ENCODE assay signal across 28 mouse cellular contexts in the genomic region with DNA sequence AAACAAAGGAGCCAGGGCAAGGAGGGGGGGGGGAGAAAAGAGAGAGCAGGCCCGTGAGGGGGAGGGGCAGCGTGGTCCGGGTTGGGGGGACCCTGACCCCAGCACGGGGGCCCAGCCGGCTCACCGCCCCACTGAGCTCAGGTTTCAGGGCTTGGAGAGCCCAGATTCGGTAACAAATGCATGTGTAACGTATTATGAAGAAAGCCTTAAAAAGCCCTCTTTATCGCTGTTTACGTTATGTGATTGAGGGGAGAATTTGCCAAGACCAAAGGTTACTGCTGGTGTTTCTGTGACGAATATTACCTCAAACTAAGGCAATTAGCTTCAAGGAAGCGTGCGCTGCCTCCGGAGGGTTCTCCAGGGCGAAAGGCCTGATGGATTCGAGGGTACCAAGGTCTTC. TPM values are rescaled to one million over a fixed set of nuclear protein-coding genes. Genes with fewer than 3 reads are reported as not detected.
A peak's percentile ranks its signal among the peaks of the same experiment; 100 is the strongest.
DNase-seq lines count a peak whose midpoint lies in the region; ATAC-seq lines count a peak whose summit lies in the region.
"Had no signal": no experiment of that assay in that cellular context is flagged by ENCODE, and none has a peak within 500 bp of the region (broad histone marks: within the 10 kb centered on the region; RNA-seq: fewer than 3 reads in every experiment).

No protein-coding gene starts in this region.

- intact Hi-C loops in gastrocnemius, postnatal 36 days (cut with DNase I) = no loop called here

- peaks cover 15% of the 10 kb centered on the region for H3K4me1 ChIP-seq in forebrain, embryonic 10.5 days
- H3K4me1 ChIP-seq in forebrain, embryonic 16.5 days (replicated peaks; ENCODE audit: control insufficient read depth, insufficient read depth, low read length) = no peaks in the 10 kb centered on the region; the same call in 1 of the 2 replicates
- 0 out of 2 replicates have a peak, but pooled peaks cover 4% of the 10 kb centered on the region for H3K4me1 ChIP-seq in embryonic facial prominence, embryonic 11.5 days (ENCODE audit: control insufficient read depth, insufficient read depth, low read length)
- peaks cover 8% of the 10 kb centered on the region for H3K4me1 ChIP-seq in limb, embryonic 11.5 days (ENCODE audit: control insufficient read depth, insufficient read depth, low read length)
- peaks cover 9% of the 10 kb centered on the region; the same call in 1 of the 2 replicates for H3K4me1 ChIP-seq in stomach, embryonic 16.5 days (ENCODE audit: control insufficient read depth, insufficient read depth, low read length)
- H3K4me1 ChIP-seq: forebrain, embryonic 12.5 days; heart, embryonic 15.5 days; liver, embryonic 13.5 days; lung, embryonic 15.5 days had no signal

- DNase-seq in forebrain, embryonic 10.5 days (ENCODE audit: extremely low spot score, low spot score) = no peak
- DNase-seq in embryonic facial prominence, embryonic 11.5 days (ENCODE audit: low spot score) = peak; percentile 86
- peak; percentile 66 for DNase-seq in limb, embryonic 11.5 days (ENCODE audit: low spot score)
- no peak for DNase-seq in adrenal gland, postnatal 25 days
- DNase-seq in left cerebral cortex, adult 18-20 months (ENCODE audit: low spot score in 2 of 2) = no peak
- no peak for DNase-seq in gastrocnemius, postnatal 36 days
- DNase-seq: adrenal gland, postnatal 36 days; cerebellum, adult 18-20 months; cerebellum, postnatal 36 days; heart, adult 2 months; kidney, adult 11 months; liver, embryonic 13.5 days; thymus, postnatal 25 days had no signal

- no peak for ATAC-seq in forebrain, embryonic 16.5 days
- no peak for ATAC-seq in embryonic facial prominence, embryonic 11.5 days (replicated peaks; ENCODE audit: insufficient number of reproducible peaks, low FRiP score, low TSS enrichment, low read depth)
- ATAC-seq in limb, embryonic 11.5 days (ENCODE audit: insufficient number of reproducible peaks, low FRiP score, low TSS enrichment, low read depth) = 0 out of 2 replicates have a peak, but pooled peaks have one; percentile 55
- peak; percentile 21; the same call in 1 of the 2 replicates for ATAC-seq in stomach, embryonic 16.5 days (ENCODE audit: insufficient read depth, low FRiP score)
- ATAC-seq: activated CD4-positive, CD25-positive, alpha-beta regulatory T cell, adult 4 months had no signal

- H3K9ac ChIP-seq in forebrain, embryonic 16.5 days (replicated peaks; ENCODE audit: low read depth, low read length) = no peak overlapping the region
- no peak overlapping the region for H3K9ac ChIP-seq in embryonic facial prominence, embryonic 11.5 days (replicated peaks; ENCODE audit: low read length)
- peak overlapping the region; percentile 27; the same call in 1 of the 2 replicates for H3K9ac ChIP-seq in limb, embryonic 11.5 days (ENCODE audit: low read length)
- H3K9ac ChIP-seq in stomach, embryonic 16.5 days (ENCODE audit: low read length) = peak overlapping the region; percentile 31
- H3K9ac ChIP-seq: forebrain, embryonic 12.5 days; heart, embryonic 15.5 days; liver, embryonic 13.5 days; lung, embryonic 15.5 days had no signal

- no peaks in the 10 kb centered on the region for H3K36me3 ChIP-seq in forebrain, embryonic 10.5 days (replicated peaks)
- H3K36me3 ChIP-seq in forebrain, embryonic 16.5 days (ENCODE audit: control insufficient read depth, insufficient read depth) = no peaks in the 10 kb centered on the region
- H3K36me3 ChIP-seq in embryonic facial prominence, embryonic 11.5 days (replicated peaks; ENCODE audit: control insufficient read depth, insufficient read depth, low read depth, low read length) = no peaks in the 10 kb centered on the region
- no peaks in the 10 kb centered on the region for H3K36me3 ChIP-seq in limb, embryonic 11.5 days (ENCODE audit: control insufficient read depth, insufficient read depth, low read length)
- H3K36me3 ChIP-seq in stomach, embryonic 16.5 days (ENCODE audit: control insufficient read depth, insufficient read depth, low read length) = no peaks in the 10 kb centered on the region
- H3K36me3 ChIP-seq: forebrain, embryonic 12.5 days; G1E; heart, embryonic 15.5 days; liver, embryonic 13.5 days; lung, embryonic 15.5 days; midbrain, embryonic 10.5 days had no signal

- peaks cover 4% of the 10 kb centered on the region; the same call in 1 of the 2 replicates for H3K9me3 ChIP-seq in forebrain, embryonic 10.5 days
- 0 out of 2 replicates have a peak, but pooled peaks cover 5% of the 10 kb centered on the region for H3K9me3 ChIP-seq in forebrain, embryonic 16.5 days (ENCODE audit: control insufficient read depth, low read length)
- H3K9me3 ChIP-seq in embryonic facial prominence, embryonic 11.5 days (replicated peaks; ENCODE audit: control insufficient read depth, low read length) = no peaks in the 10 kb centered on the region
- no peaks in the 10 kb centered on the region for H3K9me3 ChIP-seq in limb, embryonic 11.5 days (ENCODE audit: control insufficient read depth, low read length)
- H3K9me3 ChIP-seq in stomach, embryonic 16.5 days (replicated peaks; ENCODE audit: control insufficient read depth, low read length) = 0 out of 2 replicates have a peak, but pooled peaks cover 6% of the 10 kb centered on the region
- H3K9me3 ChIP-seq: forebrain, embryonic 12.5 days; G1E; heart, embryonic 15.5 days; lung, embryonic 15.5 days had no signal

- H3K27me3 ChIP-seq in forebrain, embryonic 10.5 days (ENCODE audit: poor library complexity, severe bottlenecking) = peaks cover 10% of the 10 kb centered on the region; the same call in 1 of the 2 replicates
- H3K27me3 ChIP-seq in forebrain, embryonic 16.5 days (replicated peaks; ENCODE audit: control insufficient read depth, insufficient read depth, low read length) = peaks cover 2% of the 10 kb centered on the region; the same call in 1 of the 2 replicates
- H3K27me3 ChIP-seq in embryonic facial prominence, embryonic 11.5 days (ENCODE audit: control insufficient read depth, insufficient read depth, low read length) = no peaks in the 10 kb centered on the region
- no peaks in the 10 kb centered on the region for H3K27me3 ChIP-seq in limb, embryonic 11.5 days (ENCODE audit: control insufficient read depth, insufficient read depth, low read length)
- H3K27me3 ChIP-seq in stomach, embryonic 16.5 days (ENCODE audit: control insufficient read depth, insufficient read depth, low read length) = no peaks in the 10 kb centered on the region
- H3K27me3 ChIP-seq: liver, embryonic 13.5 days had no signal

- H3K4me3 ChIP-seq in forebrain, embryonic 10.5 days = no peak overlapping the region
- no peak overlapping the region for H3K4me3 ChIP-seq in forebrain, embryonic 16.5 days (replicated peaks; ENCODE audit: low read length)
- no peak overlapping the region for H3K4me3 ChIP-seq in embryonic facial prominence, embryonic 11.5 days (ENCODE audit: low read depth, low read length)
- no peak overlapping the region for H3K4me3 ChIP-seq in limb, embryonic 11.5 days (ENCODE audit: low read depth, low read length)
- H3K4me3 ChIP-seq in stomach, embryonic 16.5 days (replicated peaks; ENCODE audit: low read length) = no peak overlapping the region
- H3K4me3 ChIP-seq: forebrain, embryonic 12.5 days; heart, adult 2 months; heart, embryonic 15.5 days; liver, embryonic 13.5 days; lung, embryonic 15.5 days; midbrain, embryonic 10.5 days had no signal

- H3K4me2 ChIP-seq in forebrain, embryonic 16.5 days (ENCODE audit: low read length) = no peak overlapping the region
- no peak overlapping the region for H3K4me2 ChIP-seq in embryonic facial prominence, embryonic 11.5 days (ENCODE audit: low read depth, low read length)
- H3K4me2 ChIP-seq in limb, embryonic 11.5 days (ENCODE audit: low read depth, severe bottlenecking) = 0 out of 2 replicates have a peak overlapping the region, but pooled peaks have one; percentile 10
- H3K4me2 ChIP-seq in stomach, embryonic 16.5 days (ENCODE audit: low read depth, low read length) = peak overlapping the region; percentile 38
- H3K4me2 ChIP-seq: forebrain, embryonic 12.5 days; heart, embryonic 15.5 days; liver, embryonic 13.5 days; lung, embryonic 15.5 days had no signal

- WGBS in forebrain, embryonic 10.5 days = 50% methylated on average over 16 of the region's 16 CpGs
- 57% methylated on average over 16 of the region's 16 CpGs for WGBS in forebrain, embryonic 16.5 days
- WGBS in embryonic facial prominence, embryonic 11.5 days = 19% methylated on average over 16 of the region's 16 CpGs
- 17% methylated on average over 16 of the region's 16 CpGs for WGBS in limb, embryonic 11.5 days
- 17% methylated on average over 16 of the region's 16 CpGs for WGBS in stomach, embryonic 16.5 days

- peak overlapping the region; percentile 63; the same call in 1 of the 2 replicates for H3K27ac ChIP-seq in forebrain, embryonic 10.5 days
- no peak overlapping the region for H3K27ac ChIP-seq in forebrain, embryonic 16.5 days (ENCODE audit: low read length)
- H3K27ac ChIP-seq in embryonic facial prominence, embryonic 11.5 days (replicated peaks; ENCODE audit: low read depth, low read length) = peak overlapping the region; percentile 62
- peak overlapping the region; percentile 56 for H3K27ac ChIP-seq in limb, embryonic 11.5 days (replicated peaks; ENCODE audit: low read depth, low read length)
- no peak overlapping the region; the same call in 1 of the 2 replicates for H3K27ac ChIP-seq in stomach, embryonic 16.5 days (ENCODE audit: low read length)
- H3K27ac ChIP-seq: forebrain, embryonic 12.5 days; heart, adult 2 months; heart, embryonic 15.5 days; kidney, postnatal 0 days; liver, embryonic 13.5 days; lung, embryonic 15.5 days; macrophage; midbrain, embryonic 10.5 days had no signal

RNA-seq across cellular contexts. Expression of gene Barx1, which starts 54.2 kb away (rescaled TPM):
- polyA plus RNA-seq in forebrain, embryonic 10.5 days (2016; fragmentation: Nextera tagmentation; extraction: Ambion mirVana) = 0.66 and 1.3 TPM in 2 replicates
- polyA plus RNA-seq in forebrain, embryonic 16.5 days (2015; fragmentation: Nextera tagmentation; extraction: Ambion mirVana) = not detected in 2 replicates
- 74.9 and 139 TPM in 2 replicates for polyA plus RNA-seq in embryonic facial prominence, embryonic 11.5 days (2014; fragmentation: Nextera tagmentation; extraction: Ambion mirVana)
- 1.3 and 1.4 TPM in 2 replicates for polyA plus RNA-seq in limb, embryonic 11.5 days (2014; fragmentation: Nextera tagmentation; extraction: Ambion mirVana)
- polyA plus RNA-seq in stomach, embryonic 16.5 days (2015; fragmentation: Nextera tagmentation; extraction: Ambion mirVana) = 47.1 and 58.4 TPM in 2 replicates
- not detected in 2 replicates for total RNA-seq in adrenal gland, postnatal 25 days (2021)
- not detected for total RNA-seq in left cerebral cortex, adult 18-20 months (2021)
- total RNA-seq in gastrocnemius, postnatal 36 days (2021) = not detected
- total RNA-seq: adrenal gland, postnatal 36 days; G1E; gastrocnemius, adult 8-10 months; heart, adult 2 months; hematopoietic stem cell, adult 5-6 weeks; layer of hippocampus, postnatal 25 days; left cerebral cortex, postnatal 25 days had no signal
- polyA plus RNA-seq: activated CD4-positive, CD25-positive, alpha-beta regulatory T cell, adult 4 months; frontal cortex, adult 2 months; G1E; kidney, postnatal 0 days; macrophage had no signal

Comparison
In these comparisons a context has a peak if more than half of its experiments do, and no peak if none do; other contexts are left out.
1. H3K27ac ChIP-seq: peak in forebrain, embryonic 10.5 days (single experiment), embryonic facial prominence, embryonic 11.5 days (single experiment) and limb, embryonic 11.5 days (single experiment); none in forebrain, embryonic 16.5 days (single experiment) and stomach, embryonic 16.5 days (single experiment).
2. DNase-seq: peak in embryonic facial prominence, embryonic 11.5 days (single experiment) and limb, embryonic 11.5 days (single experiment); none in forebrain, embryonic 10.5 days (single experiment), adrenal gland, postnatal 25 days (single experiment), left cerebral cortex, adult 18-20 months (0 of 2) and gastrocnemius, postnatal 36 days (0 of 2).
3. ATAC-seq: peak in limb, embryonic 11.5 days (single experiment) and stomach, embryonic 16.5 days (single experiment); none in forebrain, embryonic 16.5 days (single experiment) and embryonic facial prominence, embryonic 11.5 days (single experiment).
4. H3K4me2 ChIP-seq: peak in limb, embryonic 11.5 days (single experiment) and stomach, embryonic 16.5 days (single experiment); none in forebrain, embryonic 16.5 days (single experiment) and embryonic facial prominence, embryonic 11.5 days (single experiment).
5. H3K9ac ChIP-seq: peak in limb, embryonic 11.5 days (single experiment) and stomach, embryonic 16.5 days (single experiment); none in forebrain, embryonic 16.5 days (single experiment) and embryonic facial prominence, embryonic 11.5 days (single experiment).
6. RNA of gene Barx1, which starts 54.2 kb away (polyA plus RNA-seq): 74.9 to 139 TPM in embryonic facial prominence, embryonic 11.5 days and 47.1 to 58.4 TPM in stomach, embryonic 16.5 days; 1.3 to 1.4 TPM in limb, embryonic 11.5 days, 0.66 to 1.3 TPM in forebrain, embryonic 10.5 days and not detected in forebrain, embryonic 16.5 days; every median in the first group is over 10 times any median in the second.